Mouse (Mus musculus): Measurements from ENCODE around the gene Dph1. TPM values are rescaled to one million over a fixed set of nuclear protein-coding genes. Genes with fewer than 3 reads are reported as not detected.

The Dph1 gene
- polyA plus RNA-seq, 1 experiment from 2014 or later, result 10.9 TPM

DNA sequence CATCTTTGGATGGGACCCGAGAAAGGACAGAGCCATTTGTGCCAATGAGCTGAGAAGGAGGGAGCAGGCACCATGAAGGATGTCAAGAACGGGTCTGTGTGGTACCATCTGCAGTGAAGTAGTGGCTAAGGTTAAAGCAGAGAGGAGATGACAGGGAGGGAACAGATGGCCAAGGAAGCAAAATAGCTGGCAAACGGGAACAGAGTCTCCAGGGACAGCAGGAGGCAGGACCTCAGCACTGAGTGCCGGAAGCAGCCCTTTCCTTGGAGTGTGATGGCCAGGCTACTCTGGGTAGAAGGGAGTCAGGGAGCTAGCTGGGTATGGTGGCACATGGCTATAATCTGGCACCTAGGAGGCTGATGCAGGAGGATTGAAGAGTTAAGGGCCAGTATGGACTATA is 7.8 kb upstream of the Dph1 start:
- H3K4me1 ChIP-seq (ENCODE audit: insufficient read depth), result peaks cover 10% of the 10 kb centered on the region; the same call in 1 of the 2 replicates
- peaks cover 34% of the 10 kb centered on the region for H3K27me3 ChIP-seq (ENCODE audit: insufficient read depth, low read length)
- H3K9me3 ChIP-seq (ENCODE audit: low read length), result no peaks in the 10 kb centered on the region
- no peak overlapping the region for H3K4me3 ChIP-seq (ENCODE audit: low read depth, low read length)
- DNase-seq (no peak), ATAC-seq (no peak)
- 66% methylated on average over 4 of the region's 4 CpGs for WGBS (ENCODE audit: insufficient replicate concordance)
- no peaks in the 10 kb centered on the region for H3K36me3 ChIP-seq (replicated peaks; ENCODE audit: insufficient read depth, low read length)
- H3K27ac ChIP-seq (ENCODE audit: low read depth), result no peak overlapping the region
- H3K4me2 ChIP-seq (ENCODE audit: low read depth, low read length), result no peak overlapping the region
- no peak overlapping the region for H3K9ac ChIP-seq (replicated peaks)
- TF ChIP-seq EP300 (IDR thresholded peaks at IDR 0.05; ENCODE audit: low read depth) (no peak), CTCF (IDR thresholded peaks at IDR 0.05; ENCODE audit: low read depth) (no peak)

- Histone ChIP-seq H3K4me2 (ENCODE audit: low read depth, low read length) (no peak overlapping the region), H3K9me3 (ENCODE audit: low read length) (no peaks in the 10 kb centered on the region), H3K9ac (replicated peaks) (no peak overlapping the region), H3K4me1 (ENCODE audit: insufficient read depth) (peaks cover 15% of the 10 kb centered on the region), H3K27ac (ENCODE audit: low read depth) (no peak overlapping the region), H3K27me3 (ENCODE audit: insufficient read depth, low read length) (peaks cover 42% of the 10 kb centered on the region), H3K36me3 (replicated peaks; ENCODE audit: insufficient read depth, low read length) (no peaks in the 10 kb centered on the region), H3K4me3 (ENCODE audit: low read depth, low read length) (no peak overlapping the region)
- DNase-seq, result no peak
- 48% methylated on average over 7 of the region's 7 CpGs for whole genome bisulfite sequencing (ENCODE audit: insufficient replicate concordance)
- ATAC-seq, result no peak
- TF ChIP-seq EP300 (IDR thresholded peaks at IDR 0.05; ENCODE audit: low read depth) (no peak), CTCF (IDR thresholded peaks at IDR 0.05; ENCODE audit: low read depth) (no peak)
These were observed 6.9 kb upstream of the Dph1 start for GRCm38 (mm10) chr11:75197956-75198355.

DNA sequence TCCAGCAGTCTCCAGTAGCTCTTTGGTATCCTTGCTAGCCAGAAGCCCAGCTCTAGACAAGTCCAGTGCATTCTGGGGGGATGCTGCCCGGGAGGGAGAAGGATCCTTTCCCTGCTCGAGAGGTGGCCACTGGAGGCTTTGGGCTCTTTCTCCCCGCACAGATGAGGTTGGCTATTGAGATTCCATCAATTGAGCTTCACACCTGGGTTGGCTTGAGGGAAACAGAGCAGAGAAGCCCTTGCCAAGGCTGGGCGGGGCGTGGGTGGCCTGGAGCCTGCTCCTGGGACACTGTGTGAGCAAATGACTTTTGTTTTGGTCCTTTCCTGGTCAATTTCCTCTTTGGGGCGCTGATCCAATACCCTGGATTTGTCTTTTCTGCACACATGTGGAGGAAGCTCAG is 5.1 kb upstream of the Dph1 start:
- 64% methylated on average over 6 of the region's 6 CpGs for WGBS (ENCODE audit: insufficient replicate concordance)
- Histone ChIP-seq H3K4me1 (ENCODE audit: insufficient read depth) (peaks cover 15% of the 10 kb centered on the region), H3K9me3 (ENCODE audit: low read length) (no peaks in the 10 kb centered on the region), H3K4me2 (ENCODE audit: low read depth, low read length) (no peak overlapping the region), H3K27me3 (ENCODE audit: insufficient read depth, low read length) (peaks cover 47% of the 10 kb centered on the region), H3K36me3 (replicated peaks; ENCODE audit: insufficient read depth, low read length) (no peaks in the 10 kb centered on the region), H3K4me3 (ENCODE audit: low read depth, low read length) (no peak overlapping the region), H3K9ac (replicated peaks) (no peak overlapping the region), H3K27ac (ENCODE audit: low read depth) (no peak overlapping the region)
- no peak for DNase-seq
- no peak for TF ChIP-seq EP300 (IDR thresholded peaks at IDR 0.05; ENCODE audit: low read depth)
- no peak for TF ChIP-seq CTCF (IDR thresholded peaks at IDR 0.05; ENCODE audit: low read depth)
- no peak for ATAC-seq

GRCm38 (mm10) chr11:75194850-75195461 is 3.9 kb upstream of the Dph1 start:
- Histone ChIP-seq H3K9ac (replicated peaks) (no peak overlapping the region), H3K4me3 (ENCODE audit: low read depth, low read length) (peak overlapping the region; percentile 56), H3K36me3 (replicated peaks; ENCODE audit: insufficient read depth, low read length) (no peaks in the 10 kb centered on the region), H3K27ac (ENCODE audit: low read depth) (no peak overlapping the region), H3K4me1 (ENCODE audit: insufficient read depth) (peaks cover 21% of the 10 kb centered on the region), H3K27me3 (ENCODE audit: insufficient read depth, low read length) (peaks cover 47% of the 10 kb centered on the region), H3K9me3 (ENCODE audit: low read length) (no peaks in the 10 kb centered on the region), H3K4me2 (ENCODE audit: low read depth, low read length) (peak overlapping the region; percentile 76)
- ATAC-seq (peak; percentile 6; the same call in 1 of the 2 replicates), DNase-seq (peak; percentile 68)
- TF ChIP-seq EP300 (IDR thresholded peaks at IDR 0.05; ENCODE audit: low read depth) (no peak), CTCF (IDR thresholded peaks at IDR 0.05; ENCODE audit: low read depth) (peak; percentile 29)
- 1% methylated on average over 39 of the region's 39 CpGs for WGBS (ENCODE audit: insufficient replicate concordance)

GRCm38 (mm10) chr11:75194121-75194849 is 3.2 kb upstream of the Dph1 start:
- H3K36me3 ChIP-seq (replicated peaks; ENCODE audit: insufficient read depth, low read length), result no peaks in the 10 kb centered on the region
- H3K9ac ChIP-seq (replicated peaks), result no peak overlapping the region
- WGBS (ENCODE audit: insufficient replicate concordance), result 2% methylated on average over 52 of the region's 52 CpGs
- TF ChIP-seq EP300 (IDR thresholded peaks at IDR 0.05; ENCODE audit: low read depth) (no peak), CTCF (IDR thresholded peaks at IDR 0.05; ENCODE audit: low read depth) (no peak)
- peaks cover 25% of the 10 kb centered on the region for H3K4me1 ChIP-seq (ENCODE audit: insufficient read depth)
- H3K27ac ChIP-seq (ENCODE audit: low read depth), result no peak overlapping the region
- ATAC-seq (no peak), DNase-seq (no peak)
- H3K4me3 ChIP-seq (ENCODE audit: low read depth, low read length), result peak overlapping the region; percentile 56
- H3K9me3 ChIP-seq (ENCODE audit: low read length), result no peaks in the 10 kb centered on the region
- peak overlapping the region; percentile 76 for H3K4me2 ChIP-seq (ENCODE audit: low read depth, low read length)
- peaks cover 47% of the 10 kb centered on the region for H3K27me3 ChIP-seq (ENCODE audit: insufficient read depth, low read length)

- Histone ChIP-seq H3K27ac (ENCODE audit: low read depth) (no peak within 1 kb of the TSS), H3K27me3 (ENCODE audit: insufficient read depth, low read length) (peaks cover 47% of the 10 kb centered on the region), H3K9me3 (ENCODE audit: low read length) (no peaks in the 10 kb centered on the region), H3K4me2 (ENCODE audit: low read depth, low read length) (peak within 1 kb of the TSS; percentile 76), H3K4me3 (ENCODE audit: low read depth, low read length) (peak within 1 kb of the TSS; percentile 56), H3K4me1 (ENCODE audit: insufficient read depth) (peaks cover 29% of the 10 kb centered on the region), H3K36me3 (replicated peaks; ENCODE audit: insufficient read depth, low read length) (no peaks in the 10 kb centered on the region), H3K9ac (replicated peaks) (peak within 1 kb of the TSS; percentile 27; the same call in 1 of the 2 replicates)
- under 1% methylated on average over 71 of the region's 84 CpGs for WGBS (ENCODE audit: insufficient replicate concordance)
- peak; percentile 53 for DNase-seq
- no peak for TF ChIP-seq CTCF (IDR thresholded peaks at IDR 0.05; ENCODE audit: low read depth)
- no peak for TF ChIP-seq EP300 (IDR thresholded peaks at IDR 0.05; ENCODE audit: low read depth)
- peak; percentile 24; the same call in 1 of the 2 replicates for ATAC-seq
These were observed 2.4 kb upstream of the Dph1 start, which contains the start of gene Rtn4rl1 for GRCm38 (mm10) chr11:75193256-75194071. TSS of gene Rtn4rl1 (plus strand) at chr11:75193783.
